Mouse (Mus musculus) bone marrow, adult 2 months (tissue): ENCODE measurements around the gene Hoxa2. TPM values are rescaled to one million over a fixed set of nuclear protein-coding genes. Genes with fewer than 3 reads are reported as not detected.

ENCODE experiments used
- H3K27ac ChIP-seq: fragments of 200-500 bp; 2 replicates; pipeline ENCODE4 v1.5.1; 2012; ENCODE audit warnings: low read depth, mild to moderate bottlenecking, control low read depth, inconsistent platforms, low read length; ENCODE audit not compliant: control insufficient read depth, poor library complexity, insufficient read depth
- H3K4me1 ChIP-seq: fragments of 200-500 bp; 2 replicates; pipeline ENCODE4 v1.6.1; 2011; ENCODE audit warnings: low read length; ENCODE audit not compliant: control insufficient read depth, insufficient read depth
- H3K4me3 ChIP-seq: fragments of 200-500 bp; replicated peaks from 2 replicates; pipeline ENCODE3; 2011; ENCODE audit warnings: mild to moderate bottlenecking, low read depth, low read length, control low read depth; ENCODE audit not compliant: control insufficient read depth
- CTCF ChIP-seq: fragments of 200-500 bp; IDR thresholded peaks from 2 replicates; pipeline ENCODE4 v1.5.1; 2011; ENCODE audit warnings: low read length, control low read depth; ENCODE audit not compliant: control insufficient read depth, insufficient read depth
- POLR2A ChIP-seq: fragments of 200-500 bp; IDR thresholded peaks from 2 replicates; pipeline ENCODE4 v1.6.1; 2011; ENCODE audit warnings: low read depth, mild to moderate bottlenecking, control low read depth, low read length, borderline replicate concordance; ENCODE audit not compliant: control insufficient read depth
- WGBS: fragments of 180-500 bp; shearing (Covaris S2); methylation state at CpG from one replicate; pipeline ENCODE4 v1.1.7; 2018; 5-methylcytosine and 5-hydroxymethylcytosine counted together
- polyA plus RNA-seq: library from polyadenylated mRNA; stranded (reverse); fragments of >200 nt; gene quantifications from 2 replicates; pipeline ENCODE4 v1.2.4, GENCODE M21; 2011; ENCODE audit warnings: low replicate concordance; ENCODE audit not compliant: missing spikeins, insufficient read depth, insufficient read length

The Hoxa2 gene
- polyA plus RNA-seq: 1.4 TPM in 1 of 2 replicates, not detected in the other

DNA sequence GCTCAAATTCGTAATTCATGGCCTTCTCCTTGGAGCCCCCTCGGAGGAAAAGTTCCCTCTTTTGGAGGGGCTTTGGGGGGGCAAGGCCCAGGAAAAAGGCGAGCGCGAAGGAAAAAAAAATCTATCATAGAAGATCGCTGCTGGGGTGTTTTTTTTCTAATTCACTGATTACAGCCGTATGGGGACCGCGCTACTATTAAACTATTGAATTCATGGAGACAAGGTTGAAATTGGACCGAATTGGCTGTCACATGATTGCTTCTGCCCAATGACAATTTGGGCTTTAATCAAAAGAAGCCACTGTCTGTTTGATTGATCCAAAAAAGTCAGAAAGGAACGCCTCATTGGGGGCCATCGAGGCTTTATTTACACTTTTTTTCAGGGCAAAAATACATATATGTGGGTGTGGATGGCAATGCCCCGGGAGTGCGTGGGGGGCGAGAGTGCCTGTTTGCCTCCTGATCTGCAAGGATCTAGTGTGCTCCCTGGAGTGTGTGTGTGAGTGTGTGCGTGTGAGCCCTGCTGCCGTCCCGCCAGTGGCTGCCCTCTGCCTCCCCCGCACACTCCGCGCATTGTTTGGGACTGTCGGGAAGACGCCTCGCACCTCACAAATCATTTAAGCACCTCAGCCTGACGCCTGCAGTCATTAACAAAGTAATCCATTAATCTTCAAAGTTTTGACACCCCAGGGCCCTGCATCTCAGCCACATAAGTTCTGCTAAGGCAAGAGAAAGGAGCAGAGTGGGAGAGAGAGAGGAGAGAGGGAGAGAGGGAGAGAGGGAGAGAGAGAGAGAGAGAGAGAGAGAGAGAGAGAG lies at the start of gene Hoxa2:
Hoxa2 (minus strand) TSS at position 206 of the 815 bp plus-strand sequence.
- 35% methylated on average over 25 of the region's 25 CpGs for WGBS
- Histone ChIP-seq H3K27ac (no peak within 1 kb of the TSS), H3K4me3 (no peak within 1 kb of the TSS), H3K4me1 (no peaks in the 10 kb centered on the region)
- TF ChIP-seq POLR2A: no peak
- TF ChIP-seq CTCF: no peak

DNA sequence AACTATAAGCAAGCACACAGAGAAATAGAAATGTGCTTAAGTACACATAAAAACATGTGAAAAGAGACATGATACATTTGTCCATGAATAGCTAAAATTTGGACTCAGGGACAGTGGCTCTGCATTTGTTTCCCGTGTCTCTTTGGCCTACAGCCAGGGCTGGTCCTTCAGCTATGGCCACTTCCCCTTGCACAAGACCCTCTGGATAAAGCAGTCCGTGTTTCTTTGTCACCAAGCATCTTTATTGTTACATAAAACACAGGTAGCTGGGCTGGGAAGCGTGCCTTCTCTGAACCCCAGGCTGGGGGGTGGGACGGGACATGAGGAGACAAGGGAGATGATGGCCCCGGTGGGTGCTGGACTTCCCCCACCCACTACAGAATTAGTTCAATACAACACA lies 49.6 kb upstream of the Hoxa2 start:
- Histone ChIP-seq H3K4me1 (no peaks in the 10 kb centered on the region; the same call in 1 of the 2 replicates), H3K27ac (no peak overlapping the region), H3K4me3 (no peak overlapping the region)
- no peak for TF ChIP-seq POLR2A
- no peak for TF ChIP-seq CTCF
- 37% methylated on average over 5 of the region's 5 CpGs for WGBS

DNA sequence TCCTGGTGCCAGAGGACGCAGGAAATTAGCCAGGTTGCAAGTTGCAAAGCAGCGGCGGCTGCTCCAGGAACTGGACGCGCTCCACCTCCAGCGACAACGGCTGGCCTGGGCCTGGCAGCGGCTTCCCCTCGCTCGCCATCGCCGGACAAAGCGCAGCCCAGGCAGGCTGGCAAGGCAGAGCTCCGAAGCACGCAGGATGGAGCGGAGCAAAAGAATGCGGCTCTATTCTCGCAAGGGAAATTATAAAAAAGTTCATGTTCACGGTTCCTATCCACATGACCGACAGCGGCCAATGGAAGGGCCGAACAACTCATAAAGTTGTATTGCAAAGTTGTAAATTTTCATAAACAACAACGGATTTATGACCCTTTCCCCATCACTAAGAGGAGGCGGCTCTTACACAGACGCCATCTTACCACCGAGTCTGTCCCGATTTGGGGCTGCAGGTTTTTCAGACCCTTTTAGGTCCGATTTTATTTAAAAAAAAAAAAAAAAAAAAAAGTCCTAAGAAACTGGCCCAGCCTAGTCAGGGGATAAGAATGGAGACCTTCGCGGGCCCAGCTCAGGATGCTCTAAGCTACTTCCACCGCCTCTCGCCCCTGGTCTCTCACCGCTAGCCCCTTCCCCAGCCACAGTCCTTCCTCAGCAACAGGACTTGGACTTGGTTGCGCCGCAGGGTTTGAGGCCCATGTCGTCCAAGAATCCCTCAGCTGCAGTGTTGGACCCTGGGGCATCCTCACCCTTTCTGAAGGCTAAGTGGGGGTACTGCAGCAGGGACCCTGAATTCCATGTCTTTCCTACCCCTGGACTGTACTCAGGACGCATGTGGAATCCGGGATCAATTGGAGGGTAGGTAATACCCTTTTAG lies 48.7 kb upstream of the Hoxa2 start, which contains the start of the genes Hoxa3 and Gm28308:
Hoxa3 (minus strand) TSS at position 218 of the 868 bp plus-strand sequence.
Gm28308 (minus strand) TSS at position 221 of the 868 bp plus-strand sequence.
- Histone ChIP-seq H3K27ac (peak within 1 kb of the TSS; percentile 50), H3K4me3 (peak within 1 kb of the TSS; percentile 71), H3K4me1 (no peaks in the 10 kb centered on the region; the same call in 1 of the 2 replicates)
- WGBS: 2% methylated on average over 38 of the region's 38 CpGs
- TF ChIP-seq CTCF (no peak), POLR2A (no peak; the same call in 1 of the 2 replicates)

DNA sequence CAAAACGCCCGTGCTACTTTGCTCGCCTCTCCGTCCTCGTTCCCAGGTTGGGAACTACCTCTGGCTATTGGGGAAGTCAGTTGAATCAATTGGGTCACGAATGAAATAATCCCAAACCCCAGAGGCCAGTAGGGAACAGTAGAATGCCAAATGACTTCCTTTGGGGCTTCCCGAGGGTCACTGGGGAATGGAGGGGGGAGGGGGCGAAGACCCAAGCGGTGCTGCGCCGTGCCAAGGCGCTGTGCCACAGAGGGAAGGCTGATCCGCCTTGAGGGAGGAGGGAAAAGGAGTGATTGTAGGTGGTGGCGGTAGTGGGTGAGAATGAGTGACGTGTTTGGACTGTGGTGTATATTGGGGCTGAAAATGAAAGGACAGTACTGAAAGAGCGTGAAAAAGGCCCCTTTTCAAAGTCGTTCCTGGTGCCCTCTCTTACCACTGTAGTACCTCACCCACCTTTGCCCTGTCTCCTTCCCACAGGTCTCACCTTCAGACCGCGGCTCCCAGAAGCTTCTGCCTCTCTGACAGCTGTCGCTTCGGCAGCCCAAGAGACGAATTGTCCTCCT lies 48.0 kb upstream of the Hoxa2 start:
- H3K27ac ChIP-seq: peak overlapping the region; percentile 50
- TF ChIP-seq POLR2A (no peak), CTCF (no peak)
- peak overlapping the region; percentile 71 for H3K4me3 ChIP-seq
- 2% methylated on average over 22 of the region's 22 CpGs for WGBS
- H3K4me1 ChIP-seq: no peaks in the 10 kb centered on the region; the same call in 1 of the 2 replicates

DNA sequence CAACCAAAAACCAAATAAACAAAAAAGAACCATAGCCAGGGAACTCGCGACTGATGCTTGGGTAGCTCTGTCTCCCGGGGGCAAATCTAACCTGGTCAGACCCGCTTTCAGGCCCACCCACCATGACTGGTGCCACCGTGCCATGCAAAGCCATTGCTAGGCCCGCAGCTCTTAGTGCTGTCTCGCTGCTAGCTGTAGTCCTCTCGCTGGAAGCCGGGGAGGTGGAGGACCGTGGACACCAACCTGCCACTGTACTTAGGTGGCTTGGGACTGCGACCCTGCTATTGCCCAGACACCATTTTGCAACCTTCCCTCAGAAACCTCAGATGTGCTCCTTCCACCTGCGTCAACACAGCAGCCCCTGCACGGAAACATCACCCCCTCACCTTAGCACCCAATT lies 47.3 kb upstream of the Hoxa2 start:
- peak overlapping the region; percentile 40 for H3K4me3 ChIP-seq
- TF ChIP-seq CTCF (no peak), POLR2A (no peak)
- under 1% methylated on average over 13 of the region's 13 CpGs for WGBS
- no peak overlapping the region for H3K27ac ChIP-seq
- H3K4me1 ChIP-seq: no peaks in the 10 kb centered on the region; the same call in 1 of the 2 replicates

DNA sequence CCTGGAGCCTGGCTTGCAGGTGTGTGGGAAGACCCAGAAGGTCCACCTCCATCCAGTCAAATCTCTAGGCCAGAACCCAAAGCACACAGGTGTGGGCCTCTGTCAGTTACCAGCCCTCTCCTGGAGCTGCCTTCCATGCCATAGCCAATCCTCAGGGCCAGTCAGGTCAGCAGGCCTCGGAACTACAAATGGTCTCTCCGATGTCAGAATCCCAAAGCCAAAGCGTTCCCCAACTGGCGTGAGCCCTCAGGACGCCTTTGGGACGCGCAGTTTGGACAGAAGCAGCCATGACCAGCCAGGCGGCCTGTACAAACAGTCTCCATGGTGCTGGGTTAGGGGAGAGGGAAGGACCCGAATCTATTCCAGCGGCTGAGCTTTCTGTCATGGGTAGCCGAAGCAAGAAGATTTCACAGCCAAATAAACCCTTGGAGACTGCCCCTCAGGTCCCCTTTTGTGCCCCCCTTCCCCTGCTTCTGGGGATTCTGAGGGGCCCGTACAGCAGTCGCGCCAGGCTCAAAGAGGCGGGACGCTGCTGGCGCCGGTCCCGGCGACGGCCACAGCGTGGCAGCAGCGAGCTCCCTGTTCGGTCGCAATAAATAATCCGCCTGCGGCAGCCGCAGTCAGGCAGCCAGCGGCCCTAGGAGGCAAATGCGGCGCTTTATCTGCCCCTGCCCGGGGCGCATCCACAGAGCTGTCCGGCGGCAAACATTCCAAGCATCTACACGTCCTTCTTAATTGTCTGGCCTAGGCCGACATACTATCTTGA lies 46.7 kb upstream of the Hoxa2 start:
- Histone ChIP-seq H3K27ac (no peak overlapping the region), H3K4me3 (peak overlapping the region; percentile 40), H3K4me1 (no peaks in the 10 kb centered on the region; the same call in 1 of the 2 replicates)
- peak; percentile 28; the same call in 1 of the 2 replicates for TF ChIP-seq POLR2A
- peak; percentile 63 for TF ChIP-seq CTCF
- WGBS: 2% methylated on average over 37 of the region's 37 CpGs

DNA sequence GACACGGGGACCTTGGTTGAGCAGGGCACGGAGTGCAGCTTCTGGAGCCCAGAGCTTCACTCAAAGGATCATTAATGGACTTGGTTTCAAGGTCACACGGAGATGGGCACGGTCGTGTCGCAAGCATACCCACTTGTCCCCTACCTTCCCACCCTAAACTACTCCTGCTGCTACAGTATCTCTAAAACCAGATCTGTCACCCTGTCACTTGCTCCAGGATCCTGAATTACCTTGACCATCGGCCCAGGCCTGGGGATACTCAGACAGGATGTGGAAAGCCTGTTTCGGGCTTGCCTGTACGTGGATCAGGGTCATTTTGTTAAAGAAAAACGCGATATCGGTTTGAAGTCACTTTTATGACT lies 45.0 kb upstream of the Hoxa2 start:
- Histone ChIP-seq H3K4me1 (no peaks in the 10 kb centered on the region; the same call in 1 of the 2 replicates), H3K4me3 (no peak overlapping the region), H3K27ac (no peak overlapping the region)
- 41% methylated on average over 12 of the region's 12 CpGs for WGBS
- TF ChIP-seq POLR2A (no peak), CTCF (no peak)
